Mouse (Mus musculus): ENCODE measurements around the gene Guk1. TPM values are rescaled to one million over a fixed set of nuclear protein-coding genes. Genes with fewer than 3 reads are reported as not detected.

Guk1 gene
- 484 and 551 TPM in 2 replicates for polyA plus RNA-seq (2021; fragmentation: Nextera tagmentation)
- long read RNA-seq, experiment 1, transcript Guk1-204 (8 exons, 1,078 nt), result major isoform, 360 of 408 reads
- long read RNA-seq, experiment 1, partial matches to known transcripts, result 28 of 408 reads
- long read RNA-seq, experiment 1, other reads (novel, unspliced or antisense), result 20 of 408 reads
- long read RNA-seq, experiment 2, transcript Guk1-204 (8 exons, 1,078 nt), result major isoform, 488 of 535 reads
- long read RNA-seq, experiment 2, transcript Guk1-202 (4 exons, 511 nt), result minor isoform, 7 of 535 reads
- long read RNA-seq, experiment 2, partial matches to known transcripts, result 14 of 535 reads
- long read RNA-seq, experiment 2, other reads (novel, unspliced or antisense), result 24 of 535 reads

GRCm38 (mm10) chr11:59192059-59192386 is at the start of gene Guk1:
Gene Guk1 (minus strand): TSS chr11:59192212.

GRCm38 (mm10) chr11:59228122-59228953 is 36.3 kb upstream of the Guk1 start, which contains the start of gene Arf1:
Gene Arf1 (minus strand): TSS chr11:59228270.

DNA sequence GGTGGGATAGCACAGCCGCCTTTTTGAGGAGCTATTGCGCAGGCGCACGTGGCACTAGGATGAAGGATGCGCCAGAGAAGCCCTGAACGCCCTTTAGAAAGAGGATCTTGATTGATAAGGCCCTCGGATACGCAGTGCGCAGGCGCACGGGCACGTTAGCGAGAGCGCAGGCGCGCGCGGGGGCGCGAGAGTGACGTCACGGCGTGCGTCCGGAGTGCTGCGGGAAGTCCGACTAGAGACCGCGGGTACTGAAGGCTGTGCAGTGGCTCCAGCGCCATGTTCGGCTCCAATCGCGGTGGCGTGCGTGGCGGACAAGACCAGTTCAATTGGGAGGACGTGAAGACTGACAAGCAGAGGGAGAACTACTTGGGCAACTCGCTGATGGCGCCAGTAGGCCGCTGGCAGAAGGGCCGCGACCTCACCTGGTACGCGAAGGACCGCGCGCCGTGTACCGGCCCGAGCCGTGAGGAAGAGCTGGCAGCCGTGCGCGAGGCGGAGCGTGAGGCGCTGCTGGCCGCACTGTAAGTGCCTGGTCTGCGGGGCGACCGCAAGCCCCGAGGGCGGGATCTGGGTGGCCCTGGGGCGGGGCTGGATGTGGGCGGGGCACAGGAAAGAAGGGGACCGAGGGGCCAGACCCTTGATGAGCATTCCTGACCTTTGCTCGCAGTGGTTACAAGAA is 16.3 kb upstream of the Guk1 start, which contains the start of gene 2310033P09Rik:
2310033P09Rik (plus strand) TSS at position 169 of the 679 bp plus-strand sequence.

GRCm38 (mm10) chr11:59202081-59202995 is 10.3 kb upstream of the Guk1 start, which contains the start of gene Mrpl55:
Gene Mrpl55 (plus strand): TSS chr11:59202486.

GRCm38 (mm10) chr11:59182864-59183331 is 9.1 kb downstream of the Guk1 start, which contains the start of gene Gjc2:
Gene Gjc2 (minus strand): TSS chr11:59183213.

DNA sequence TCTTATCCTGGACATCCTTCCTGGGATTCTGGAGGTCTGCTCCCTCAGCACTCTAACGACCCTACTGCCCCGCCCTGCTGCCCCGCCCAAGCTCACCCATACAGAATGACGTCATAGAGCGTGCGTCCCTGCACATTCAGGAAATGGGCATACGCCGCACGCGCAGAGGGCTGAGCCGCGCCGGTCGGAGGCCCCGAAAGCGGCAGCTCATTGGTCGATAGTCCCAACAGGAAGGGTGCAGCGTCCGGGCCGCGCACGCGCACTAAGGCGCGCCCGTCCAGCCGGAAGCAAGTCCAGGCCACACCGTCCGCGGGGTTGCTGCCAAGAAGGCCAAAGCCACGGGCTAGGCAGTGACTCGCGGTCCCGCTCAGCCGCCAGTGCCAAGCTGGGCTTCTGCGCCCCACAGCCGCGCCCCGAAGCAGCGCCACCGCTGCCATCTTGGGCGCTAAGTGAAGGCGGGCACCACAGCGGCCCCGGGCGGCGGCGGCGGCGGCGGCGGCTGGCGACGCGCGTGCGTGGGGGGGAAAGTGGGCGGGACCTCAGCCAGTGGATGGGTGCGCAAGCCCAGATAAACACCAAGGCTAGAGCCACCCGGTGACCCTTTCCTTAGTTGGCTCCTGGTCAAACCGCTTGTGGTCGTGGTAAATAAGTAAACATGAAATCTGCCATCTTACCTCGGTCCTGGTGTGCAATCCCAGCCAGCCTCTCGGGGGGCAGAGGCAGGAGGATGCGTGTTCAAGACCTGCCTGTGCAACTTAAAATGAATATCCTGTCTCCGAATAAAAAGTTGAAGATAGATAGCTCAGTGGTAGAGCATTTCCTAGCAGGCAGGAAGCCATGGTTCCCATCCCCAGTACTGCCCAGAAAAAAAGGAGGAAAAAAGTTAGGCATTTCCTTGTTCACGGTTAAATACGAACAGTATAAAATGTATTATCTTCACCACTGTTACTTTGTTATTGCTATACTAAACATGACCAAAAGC is 28.5 kb downstream of the Guk1 start, which contains the start of gene Iba57:
Iba57 (minus strand) TSS at position 485 of the 982 bp plus-strand sequence.

GRCm38 (mm10) chr11:59135904-59136452 is 56.0 kb downstream of the Guk1 start, which contains the start of gene Obscn:
Gene Obscn (minus strand): TSS chr11:59136402.

Other genes with a start within 250 kb of the Guk1 start
- gene Hist3h2ba, start 243.3 kb downstream of the Guk1 start, polyA plus RNA-seq (2021; fragmentation: Nextera tagmentation), result 12.3 and 50.9 TPM in 2 replicates
- 50.8 and 74.9 TPM in 2 replicates for gene Hist3h2a, start 237.5 kb downstream of the Guk1 start, polyA plus RNA-seq (2021; fragmentation: Nextera tagmentation)
- gene Trim17, start 237.5 kb downstream of the Guk1 start, polyA plus RNA-seq (2021; fragmentation: Nextera tagmentation), result 4.2 and 4.5 TPM in 2 replicates
- gene Trim11, start 214.1 kb downstream of the Guk1 start, polyA plus RNA-seq (2021; fragmentation: Nextera tagmentation), result 12.1 and 13.3 TPM in 2 replicates
- gene Obscn, start 55.8 kb downstream of the Guk1 start, polyA plus RNA-seq (2021; fragmentation: Nextera tagmentation), result 1.1 and 1.2 TPM in 2 replicates
- gene Iba57, start 28.5 kb downstream of the Guk1 start, polyA plus RNA-seq (2021; fragmentation: Nextera tagmentation), result 3.8 and 4.0 TPM in 2 replicates
- 3.2 and 8.8 TPM in 2 replicates for gene Gjc2, start 9.0 kb downstream of the Guk1 start, polyA plus RNA-seq (2021; fragmentation: Nextera tagmentation)
- 167 and 185 TPM in 2 replicates for gene Mrpl55, start 10.3 kb upstream of the Guk1 start, polyA plus RNA-seq (2021; fragmentation: Nextera tagmentation)
- 27.0 and 31.2 TPM in 2 replicates for gene 2310033P09Rik, start 16.1 kb upstream of the Guk1 start, polyA plus RNA-seq (2021; fragmentation: Nextera tagmentation)
- 449 and 514 TPM in 2 replicates for gene Arf1, start 36.1 kb upstream of the Guk1 start, polyA plus RNA-seq (2021; fragmentation: Nextera tagmentation)
- not detected in 2 replicates for gene Wnt3a, start 98.5 kb upstream of the Guk1 start, polyA plus RNA-seq (2021; fragmentation: Nextera tagmentation)
- gene Wnt9a, start 114.7 kb upstream of the Guk1 start, polyA plus RNA-seq (2021; fragmentation: Nextera tagmentation), result 4.4 and 5.4 TPM in 2 replicates
- gene Prss38, start 183.4 kb upstream of the Guk1 start, polyA plus RNA-seq (2021; fragmentation: Nextera tagmentation), result not detected in 2 replicates